Mouse (Mus musculus) neural tube, embryonic 15.5 days (tissue): ENCODE measurements at regions not wholly inside any gene's neighbourhood (a gene's known extent, or its start where the extent isn't known, plus 50 kb on each side); places are given as distances from the start of the nearest gene placed in this dataset.

Experiments used
- ATAC-seq: fragments of 200-750 bp; cut with Nextera tagmentation; 2 replicates; pipeline ENCODE4 v1.8.0; 2017; ENCODE audit warnings: mild to moderate bottlenecking, moderate TSS enrichment, moderate library complexity; ENCODE audit not compliant: low FRiP score
- H3K27ac ChIP-seq: fragments of 300-500 bp; sonication (generic); replicated peaks from 2 replicates; pipeline ENCODE4 v1.5.1; 2015; ENCODE audit warnings: mild to moderate bottlenecking, inconsistent platforms
- H3K27me3 ChIP-seq: fragments of 300-500 bp; sonication (generic); replicated peaks from 2 replicates; pipeline ENCODE4 v1.6.1; 2015; ENCODE audit warnings: inconsistent platforms
- H3K36me3 ChIP-seq: fragments of 300-500 bp; sonication (generic); 2 replicates; pipeline ENCODE4 v1.6.1; 2015; ENCODE audit warnings: inconsistent platforms
- H3K4me1 ChIP-seq: fragments of 300-500 bp; sonication (generic); 2 replicates; pipeline ENCODE4 v1.6.1; 2015; ENCODE audit warnings: inconsistent platforms
- H3K4me2 ChIP-seq: fragments of 300-500 bp; sonication (generic); 2 replicates; pipeline ENCODE4 v1.6.1; 2015; ENCODE audit warnings: inconsistent platforms, mild to moderate bottlenecking, moderate library complexity
- H3K4me3 ChIP-seq: fragments of 300-500 bp; sonication (generic); replicated peaks from 2 replicates; pipeline ENCODE4 v1.5.1; 2015; ENCODE audit warnings: mild to moderate bottlenecking, inconsistent platforms
- H3K9ac ChIP-seq: fragments of 300-500 bp; sonication (generic); replicated peaks from 2 replicates; pipeline ENCODE4 v1.6.1; 2015; ENCODE audit warnings: mild to moderate bottlenecking, inconsistent platforms
- H3K9me3 ChIP-seq: fragments of 300-500 bp; sonication (generic); replicated peaks from 2 replicates; pipeline ENCODE4 v1.6.1; 2016; ENCODE audit warnings: inconsistent platforms
- WGBS: fragments of 180-500 bp; shearing (Covaris S2); methylation state at CpG from one replicate; pipeline ENCODE4 v1.1.7; 2015; ENCODE audit warnings: mixed read lengths; 5-methylcytosine and 5-hydroxymethylcytosine counted together

DNA sequence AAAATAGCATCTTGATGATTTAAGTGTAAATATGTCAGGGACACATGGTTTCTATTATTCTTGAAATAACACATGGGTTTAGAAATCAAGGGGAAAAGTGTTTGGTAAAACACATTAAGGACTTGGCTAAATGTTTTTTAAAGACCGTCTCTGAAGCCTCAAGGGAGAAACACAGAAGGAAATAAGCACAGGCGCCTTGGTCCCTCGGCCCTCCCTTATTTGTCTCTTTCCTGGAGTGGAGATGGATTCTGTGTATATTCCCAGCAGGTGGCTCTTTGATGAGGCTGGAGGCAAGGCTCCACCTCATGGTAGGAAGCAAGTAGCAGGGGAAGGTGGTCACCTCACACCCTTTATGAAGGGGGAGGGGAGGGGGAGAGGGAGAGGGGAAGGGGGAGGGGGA is 122.6 kb downstream of the Gas1 start:
- H3K27me3 ChIP-seq = no peaks in the 10 kb centered on the region
- H3K36me3 ChIP-seq = no peaks in the 10 kb centered on the region
- H3K9me3 ChIP-seq = no peaks in the 10 kb centered on the region
- no peak overlapping the region for H3K4me3 ChIP-seq
- H3K4me1 ChIP-seq = peaks cover 10% of the 10 kb centered on the region
- no peak for ATAC-seq
- 47% methylated on average over 3 of the region's 3 CpGs for WGBS
- no peak overlapping the region for H3K27ac ChIP-seq
- H3K4me2 ChIP-seq = no peak overlapping the region
- no peak overlapping the region for H3K9ac ChIP-seq

DNA sequence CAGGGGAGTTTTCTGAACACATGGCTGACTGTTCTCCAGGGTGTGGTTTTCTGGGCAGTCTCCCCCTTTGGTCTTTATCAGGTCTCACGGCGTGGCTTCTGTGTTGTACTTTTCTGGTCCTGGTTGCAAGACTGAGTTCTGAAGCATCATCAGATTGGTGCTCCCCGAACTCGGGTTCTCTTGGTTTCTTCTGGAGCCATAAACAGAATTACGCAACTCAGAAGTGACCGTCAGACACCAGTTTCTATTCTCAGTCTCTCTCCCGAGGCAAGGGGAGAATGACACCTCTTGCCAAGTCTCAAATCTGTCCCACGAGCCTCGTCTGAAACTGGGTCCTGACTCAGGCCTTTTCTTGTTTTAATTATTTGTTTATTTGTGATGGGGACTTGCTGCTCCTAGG is 123.1 kb downstream of the Gas1 start:
- Histone ChIP-seq H3K4me3 (no peak overlapping the region), H3K27ac (no peak overlapping the region), H3K36me3 (no peaks in the 10 kb centered on the region), H3K9me3 (no peaks in the 10 kb centered on the region), H3K4me2 (no peak overlapping the region), H3K4me1 (peaks cover 10% of the 10 kb centered on the region), H3K9ac (no peak overlapping the region), H3K27me3 (no peaks in the 10 kb centered on the region)
- ATAC-seq = no peak
- 72% methylated on average over 9 of the region's 9 CpGs for WGBS

DNA sequence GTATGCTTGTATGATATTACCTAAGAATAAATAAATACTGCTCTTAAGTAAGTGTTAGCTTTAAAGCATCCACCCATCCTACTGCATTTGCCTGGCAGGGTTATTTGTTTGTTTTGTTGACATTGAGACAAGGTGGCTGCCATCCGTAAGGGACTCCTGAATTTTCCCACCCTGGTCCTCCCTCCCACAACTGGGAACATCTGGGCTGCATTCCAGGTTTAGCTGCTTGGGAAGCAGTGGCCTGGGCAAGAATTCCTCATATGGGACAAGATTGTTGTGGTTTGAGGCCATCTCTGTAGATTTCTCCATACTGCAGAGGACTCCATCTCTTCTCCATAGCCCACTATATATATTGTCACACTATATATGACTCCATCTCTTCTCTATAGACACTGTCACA is 125.3 kb downstream of the Gas1 start:
- Histone ChIP-seq H3K4me1 (no peaks in the 10 kb centered on the region), H3K9me3 (no peaks in the 10 kb centered on the region), H3K9ac (no peak overlapping the region), H3K4me2 (no peak overlapping the region), H3K4me3 (no peak overlapping the region), H3K27me3 (no peaks in the 10 kb centered on the region), H3K36me3 (no peaks in the 10 kb centered on the region), H3K27ac (no peak overlapping the region)
- WGBS = 72% methylated on average over 1 of the region's 1 CpGs
- no peak for ATAC-seq

DNA sequence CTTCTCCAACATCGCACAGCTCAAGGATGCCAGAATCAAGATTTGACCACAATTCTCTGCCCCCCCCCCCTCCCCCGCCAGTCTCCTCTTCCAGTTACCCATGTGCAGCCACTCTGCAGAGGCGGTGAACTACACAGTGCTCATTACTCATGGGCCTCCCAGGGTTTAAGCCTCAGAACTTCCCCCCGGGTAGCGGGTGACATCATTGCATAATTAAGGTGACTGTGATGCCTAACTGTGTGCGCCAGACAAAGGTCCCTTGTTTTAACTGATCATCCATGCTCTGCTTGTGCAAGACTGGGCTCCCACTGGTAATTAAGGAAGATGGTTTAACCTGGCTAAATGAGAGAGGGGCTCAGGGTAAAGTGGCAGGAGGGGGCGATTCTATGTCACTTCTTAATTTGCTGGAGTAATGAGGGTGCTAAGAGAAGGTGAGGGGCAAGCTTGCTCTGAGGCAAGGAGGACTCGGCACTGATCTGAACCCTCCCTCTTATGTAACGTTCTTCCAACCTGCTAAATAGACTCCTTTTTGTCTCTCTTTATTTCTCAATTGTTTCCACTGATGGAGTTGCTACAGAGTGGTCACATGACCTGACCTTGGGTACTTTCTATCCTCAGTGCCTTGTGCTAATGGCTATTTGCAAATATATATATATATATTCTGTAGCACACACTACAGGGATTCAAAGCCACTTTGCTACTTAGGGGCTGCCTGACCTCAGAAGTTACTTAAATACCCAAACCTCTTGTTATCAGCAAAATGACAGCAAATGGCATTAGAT is 126.2 kb downstream of the Gas1 start:
- WGBS = 41% methylated on average over 9 of the region's 9 CpGs
- Histone ChIP-seq H3K4me3 (no peak overlapping the region), H3K27me3 (no peaks in the 10 kb centered on the region), H3K4me1 (0 out of 2 replicates have a peak, but pooled peaks cover under 1% of the 10 kb centered on the region), H3K9ac (no peak overlapping the region), H3K36me3 (no peaks in the 10 kb centered on the region), H3K9me3 (no peaks in the 10 kb centered on the region), H3K4me2 (no peak overlapping the region), H3K27ac (no peak overlapping the region)
- peak; percentile 36; the same call in 1 of the 2 replicates for ATAC-seq

DNA sequence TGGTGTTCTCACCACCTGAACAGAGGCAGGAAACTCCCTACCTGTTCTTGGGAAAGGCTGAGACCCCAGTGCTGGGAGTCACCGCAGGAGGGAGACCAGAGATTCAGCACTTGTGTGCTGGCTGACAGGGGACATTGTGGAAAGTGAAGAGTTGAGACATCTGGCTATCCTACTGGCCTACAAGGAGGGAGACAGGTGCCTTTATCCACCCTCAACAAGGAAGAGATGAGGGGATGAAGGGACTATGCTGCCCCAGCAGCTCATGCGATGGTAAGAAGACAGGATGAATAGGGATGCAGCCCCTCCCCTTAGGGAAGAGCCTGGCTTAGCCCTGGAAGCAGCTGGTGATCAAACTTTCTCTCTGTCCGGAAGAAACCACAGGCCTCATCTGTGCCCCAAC is 127.5 kb downstream of the Gas1 start:
- Histone ChIP-seq H3K36me3 (no peaks in the 10 kb centered on the region), H3K9ac (no peak overlapping the region), H3K27me3 (no peaks in the 10 kb centered on the region), H3K4me2 (no peak overlapping the region), H3K4me1 (peaks cover 11% of the 10 kb centered on the region; the same call in 1 of the 2 replicates), H3K9me3 (no peaks in the 10 kb centered on the region), H3K27ac (no peak overlapping the region), H3K4me3 (no peak overlapping the region)
- 80% methylated on average over 3 of the region's 3 CpGs for WGBS
- no peak for ATAC-seq

DNA sequence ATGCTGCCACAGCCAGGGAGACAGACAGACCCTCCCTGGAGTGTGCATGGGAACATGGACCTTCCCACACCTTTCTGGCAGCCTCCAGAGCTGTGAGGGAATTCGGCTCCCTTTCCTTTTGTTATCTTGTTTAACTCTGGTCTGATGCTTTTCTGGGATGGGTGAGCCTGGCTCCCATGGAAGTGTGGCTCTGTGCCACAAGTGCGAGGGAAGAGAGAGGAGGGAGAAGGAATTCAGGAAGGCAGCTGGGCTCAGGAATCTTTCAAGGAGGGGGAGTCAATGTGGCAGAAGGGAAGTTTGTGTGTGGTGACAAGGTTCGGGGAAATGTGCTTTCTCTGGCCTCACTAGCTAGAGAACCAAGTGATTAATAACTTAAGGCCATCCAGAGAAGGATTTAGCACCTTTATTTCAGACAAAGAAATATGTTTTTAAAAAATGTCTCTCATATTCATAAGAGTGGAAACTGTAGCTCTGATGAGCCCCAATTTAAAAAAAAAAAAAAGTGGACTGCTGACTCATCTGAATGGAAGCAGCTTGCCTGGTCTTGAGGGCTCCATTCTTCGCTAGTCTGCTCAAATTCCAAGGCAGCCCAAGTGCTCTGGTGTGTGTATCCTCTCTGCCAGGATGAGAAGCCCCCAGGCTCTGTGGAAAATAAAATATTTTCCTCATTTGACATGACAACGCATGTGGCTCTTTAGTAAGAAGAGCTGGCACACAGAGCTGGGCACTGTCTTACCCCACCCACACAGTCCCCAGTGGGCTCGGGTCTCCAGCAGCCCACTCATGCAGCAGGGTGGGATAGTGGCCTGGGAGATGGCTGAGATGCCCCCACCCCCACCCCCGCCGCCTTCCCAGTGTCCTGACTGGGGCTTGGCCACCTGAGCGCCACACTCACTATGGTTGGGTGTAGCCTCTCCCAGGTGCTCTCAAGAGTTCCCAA is 129.1 kb downstream of the Gas1 start:
- Histone ChIP-seq H3K27ac (no peak overlapping the region), H3K36me3 (no peaks in the 10 kb centered on the region), H3K4me2 (no peak overlapping the region), H3K4me3 (no peak overlapping the region), H3K9ac (no peak overlapping the region), H3K4me1 (peaks cover 12% of the 10 kb centered on the region; the same call in 1 of the 2 replicates), H3K9me3 (no peaks in the 10 kb centered on the region), H3K27me3 (no peaks in the 10 kb centered on the region)
- WGBS = 67% methylated on average over 9 of the region's 9 CpGs
- ATAC-seq = no peak

DNA sequence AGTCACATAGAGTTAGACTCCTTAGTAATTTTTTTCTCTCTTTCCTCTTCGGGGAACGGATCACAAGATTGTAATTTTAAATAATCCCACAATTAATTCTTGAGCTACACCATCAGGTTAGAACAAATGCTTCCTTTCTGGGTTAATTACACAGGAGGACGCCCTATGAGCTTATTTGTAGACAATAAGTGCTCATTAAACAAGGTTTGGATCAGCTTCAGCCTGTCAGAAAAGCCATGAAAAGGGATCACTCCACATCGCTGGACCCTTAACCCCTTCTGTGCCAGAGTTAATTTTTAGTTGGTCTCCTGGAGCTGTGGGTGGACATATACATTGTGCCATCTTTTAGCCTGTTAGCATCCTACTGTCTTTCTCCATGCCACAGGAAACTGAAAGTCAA is 131.4 kb downstream of the Gas1 start:
- Histone ChIP-seq H3K27me3 (no peaks in the 10 kb centered on the region), H3K27ac (no peak overlapping the region), H3K9ac (no peak overlapping the region), H3K4me2 (no peak overlapping the region), H3K9me3 (no peaks in the 10 kb centered on the region), H3K36me3 (no peaks in the 10 kb centered on the region), H3K4me1 (peaks cover 12% of the 10 kb centered on the region; the same call in 1 of the 2 replicates), H3K4me3 (no peak overlapping the region)
- 17% methylated on average over 4 of the region's 4 CpGs for WGBS
- no peak for ATAC-seq

DNA sequence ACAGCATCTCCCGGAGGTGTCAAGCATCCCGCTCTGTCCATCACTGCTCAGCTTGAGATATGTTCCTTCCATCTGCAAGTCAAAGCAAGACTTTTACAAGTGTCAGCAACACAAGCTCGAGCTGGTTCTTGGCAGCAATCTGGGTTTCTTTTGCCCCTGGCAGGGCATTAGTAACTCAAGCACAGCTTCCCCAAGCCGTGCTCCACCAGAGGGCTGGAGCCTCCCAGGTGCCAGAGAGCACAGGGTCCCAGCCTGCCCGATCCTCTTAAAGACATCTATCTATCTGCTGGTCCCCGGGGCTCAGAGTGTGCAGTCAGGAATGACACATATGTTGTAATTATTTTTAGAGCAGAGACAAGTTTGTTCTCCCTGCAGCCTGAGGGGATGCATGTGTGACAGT is 132.3 kb downstream of the Gas1 start:
- no peak overlapping the region for H3K4me2 ChIP-seq
- no peak for ATAC-seq
- no peaks in the 10 kb centered on the region for H3K9me3 ChIP-seq
- peaks cover 12% of the 10 kb centered on the region; the same call in 1 of the 2 replicates for H3K4me1 ChIP-seq
- no peaks in the 10 kb centered on the region for H3K36me3 ChIP-seq
- no peak overlapping the region for H3K27ac ChIP-seq
- no peak overlapping the region for H3K4me3 ChIP-seq
- 36% methylated on average over 6 of the region's 6 CpGs for WGBS
- no peak overlapping the region for H3K9ac ChIP-seq
- H3K27me3 ChIP-seq = no peaks in the 10 kb centered on the region

DNA sequence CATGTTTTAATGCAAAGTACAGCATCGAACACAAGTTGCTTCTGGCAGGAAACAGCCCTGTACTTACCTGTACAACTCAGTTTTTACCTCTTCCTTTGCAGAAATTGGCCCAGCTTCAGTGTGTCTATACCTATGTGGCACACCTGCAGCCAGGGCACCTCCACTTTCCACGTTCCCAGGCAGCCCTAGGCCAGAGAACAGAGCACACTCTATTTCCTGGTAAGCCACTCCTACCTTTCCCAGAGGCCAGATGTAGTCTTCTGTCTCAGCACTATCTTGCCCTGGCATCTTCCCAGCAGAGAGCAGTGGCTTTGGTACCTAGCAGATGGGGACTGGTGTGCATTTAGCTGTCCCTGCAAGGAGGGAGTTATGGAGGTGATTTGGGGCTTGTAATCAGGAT is 134.7 kb downstream of the Gas1 start:
- 81% methylated on average over 2 of the region's 2 CpGs for WGBS
- Histone ChIP-seq H3K4me1 (peaks cover 12% of the 10 kb centered on the region; the same call in 1 of the 2 replicates), H3K9me3 (0 out of 2 replicates have a peak, but pooled peaks cover 3% of the 10 kb centered on the region), H3K27ac (no peak overlapping the region), H3K4me2 (no peak overlapping the region), H3K4me3 (no peak overlapping the region), H3K9ac (no peak overlapping the region), H3K27me3 (no peaks in the 10 kb centered on the region), H3K36me3 (no peaks in the 10 kb centered on the region)
- no peak for ATAC-seq

DNA sequence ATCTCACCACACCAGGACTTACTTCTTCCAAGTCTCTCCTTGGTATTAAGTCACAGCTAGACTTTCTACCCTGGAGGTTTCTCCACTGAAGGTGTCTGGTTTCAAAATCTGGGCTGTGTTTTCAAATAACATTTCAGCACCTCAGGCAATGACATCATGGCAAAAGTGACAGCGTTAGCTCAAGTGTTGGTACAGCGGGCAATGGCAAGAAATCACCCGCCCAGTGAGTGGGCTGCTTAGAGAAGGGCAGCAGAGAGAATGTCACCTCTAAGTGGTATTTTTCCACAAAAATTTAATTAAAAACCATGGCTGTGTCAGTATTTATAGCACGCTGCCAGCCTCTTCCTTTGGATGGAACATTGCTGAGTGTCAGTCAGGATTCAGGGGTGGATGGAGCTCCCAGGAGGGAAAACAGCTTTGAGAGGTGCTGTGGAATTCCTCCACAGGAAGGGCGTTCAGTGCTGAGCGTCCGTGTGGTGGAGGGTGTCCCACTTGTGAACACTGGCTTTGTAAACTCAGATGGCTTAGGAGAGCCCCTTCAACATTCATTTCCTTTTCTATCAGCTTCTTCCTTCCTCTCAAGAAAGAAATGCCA is 141.5 kb downstream of the Gas1 start:
- H3K27ac ChIP-seq = no peak overlapping the region
- no peaks in the 10 kb centered on the region for H3K27me3 ChIP-seq
- ATAC-seq = no peak
- no peak overlapping the region for H3K9ac ChIP-seq
- WGBS = 92% methylated on average over 7 of the region's 7 CpGs
- H3K4me3 ChIP-seq = no peak overlapping the region
- no peak overlapping the region for H3K4me2 ChIP-seq
- H3K9me3 ChIP-seq = 0 out of 2 replicates have a peak, but pooled peaks cover 3% of the 10 kb centered on the region
- H3K4me1 ChIP-seq = no peaks in the 10 kb centered on the region
- H3K36me3 ChIP-seq = no peaks in the 10 kb centered on the region

DNA sequence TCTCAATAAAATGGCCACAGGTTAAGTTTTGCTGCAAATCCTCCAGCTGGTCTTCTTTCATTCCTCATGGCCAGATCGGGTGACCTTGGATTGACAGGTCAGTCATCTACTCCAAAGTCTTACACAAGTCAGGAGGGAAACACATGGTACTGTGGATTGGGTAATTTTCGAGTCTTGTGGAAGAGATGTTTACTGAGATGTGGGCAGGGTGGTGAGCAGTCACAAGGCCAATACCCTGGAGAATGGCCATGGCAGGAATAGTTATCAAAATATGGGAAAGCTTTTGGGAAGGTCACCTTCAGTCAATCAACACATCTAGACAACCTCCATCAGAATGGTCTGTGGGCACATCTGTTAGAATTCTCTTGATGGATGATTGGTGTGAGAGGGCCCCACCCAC is 144.0 kb downstream of the Gas1 start:
- no peak overlapping the region for H3K4me2 ChIP-seq
- 0 out of 2 replicates have a peak, but pooled peaks cover 4% of the 10 kb centered on the region for H3K4me1 ChIP-seq
- H3K27me3 ChIP-seq = no peaks in the 10 kb centered on the region
- no peak overlapping the region for H3K27ac ChIP-seq
- WGBS = 82% methylated on average over 2 of the region's 2 CpGs
- H3K4me3 ChIP-seq = no peak overlapping the region
- no peaks in the 10 kb centered on the region for H3K36me3 ChIP-seq
- H3K9ac ChIP-seq = no peak overlapping the region
- H3K9me3 ChIP-seq = no peaks in the 10 kb centered on the region
- ATAC-seq = no peak
